Mouse (Mus musculus) right cerebral cortex, postnatal 14 days (tissue): ENCODE data around the gene Ankrd33.

ENCODE experiments used
- DNase-seq: peaks from one replicate; pipeline ENCODE4 v3.0.0; 2022

Ankrd33 gene

GRCm38 (mm10) chr15:101126876-101127544, 11.5 kb downstream of the Ankrd33 start:
- no peak for DNase-seq

GRCm38 (mm10) chr15:101128181-101129089, 12.9 kb downstream of the Ankrd33 start, which contains the start of gene Acvrl1:
Gene Acvrl1 (plus strand): TSS chr15:101128522.
- no peak for DNase-seq

DNA sequence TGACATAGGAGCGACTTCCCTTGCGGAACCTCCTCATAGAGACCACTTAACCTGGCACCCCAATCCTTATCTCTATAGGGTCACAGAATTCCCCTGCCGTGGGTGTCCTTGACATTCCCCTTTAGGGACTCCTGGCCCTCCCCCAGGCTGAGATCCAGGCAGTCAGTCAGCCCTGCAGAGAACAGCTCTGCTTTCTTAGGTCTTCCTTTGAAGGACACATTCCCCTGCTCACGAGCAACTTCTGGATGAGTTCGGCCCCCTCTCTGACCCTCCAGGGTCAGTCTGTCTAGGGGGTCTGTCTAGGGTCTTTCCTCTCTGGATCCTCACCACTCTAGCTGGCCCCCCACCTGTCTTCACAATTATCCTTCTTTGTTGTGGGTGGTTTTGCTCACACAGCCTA, 13.9 kb downstream of the Ankrd33 start:
- no peak for DNase-seq

DNA sequence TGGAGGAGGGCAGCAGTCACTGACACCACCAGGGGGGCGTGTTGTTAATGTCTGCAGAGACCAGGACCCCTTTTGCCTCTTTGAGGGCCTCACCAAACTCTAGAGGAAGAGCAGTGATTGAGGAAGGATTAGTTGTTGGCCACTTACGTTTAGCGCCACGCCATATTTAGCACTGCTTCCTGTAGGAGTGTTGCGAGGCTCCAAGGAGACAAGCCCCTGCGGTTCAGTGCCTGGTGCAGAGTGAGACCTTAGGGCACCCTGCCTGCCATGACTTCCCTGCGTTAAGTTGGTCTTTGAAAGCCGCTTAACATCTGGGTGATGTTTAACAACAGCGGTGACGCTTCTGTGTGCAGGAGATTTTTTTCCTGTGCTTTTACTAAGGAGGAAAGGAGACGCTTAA, 15.9 kb downstream of the Ankrd33 start:
- no peak for DNase-seq

- no peak for DNase-seq
These were observed 16.5 kb downstream of the Ankrd33 start for GRCm38 (mm10) chr15:101132041-101132440.

DNA sequence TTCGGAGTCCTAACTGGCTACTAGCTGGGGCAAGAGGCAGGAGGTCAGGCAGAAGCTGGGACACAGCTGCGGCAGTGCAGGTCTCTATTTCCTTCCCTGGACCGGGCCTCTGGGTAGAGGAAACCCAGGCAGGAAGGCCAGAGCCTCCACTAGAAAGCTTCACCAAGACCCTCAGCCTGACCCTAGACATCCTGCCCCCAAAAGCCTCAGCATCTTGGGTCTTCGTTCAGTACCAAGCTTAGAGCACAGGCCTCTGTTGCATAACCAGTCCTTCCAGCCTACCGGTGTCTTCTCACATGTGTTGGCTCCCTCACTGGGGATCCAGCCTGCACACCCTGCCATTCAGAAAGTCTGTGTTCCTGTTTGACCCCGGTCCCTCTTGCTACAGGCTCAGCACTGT, 17.2 kb downstream of the Ankrd33 start:
- no peak for DNase-seq

- DNase-seq: no peak
These were observed 18.6 kb downstream of the Ankrd33 start for GRCm38 (mm10) chr15:101133993-101134704.

DNA sequence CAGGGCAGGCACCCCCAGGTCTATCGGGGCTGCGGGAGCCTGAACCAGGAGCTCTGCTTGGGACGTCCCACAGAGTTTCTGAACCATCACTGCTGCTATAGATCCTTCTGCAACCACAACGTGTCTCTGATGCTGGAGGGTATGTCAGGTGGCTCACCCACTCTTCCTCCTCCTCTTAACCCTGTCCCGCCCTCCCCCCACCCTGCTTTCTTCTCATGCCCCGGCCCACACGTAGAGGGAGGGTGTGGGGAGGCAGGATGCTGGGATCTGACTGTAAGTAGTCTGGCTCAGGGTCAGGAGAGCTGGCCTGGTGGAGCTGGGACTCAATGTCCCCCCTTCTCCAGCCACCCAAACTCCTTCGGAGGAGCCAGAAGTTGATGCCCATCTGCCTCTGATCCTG, 19.9 kb downstream of the Ankrd33 start:
- no peak for DNase-seq

GRCm38 (mm10) chr15:101137455-101137854, 21.9 kb downstream of the Ankrd33 start:
- no peak for DNase-seq

DNA sequence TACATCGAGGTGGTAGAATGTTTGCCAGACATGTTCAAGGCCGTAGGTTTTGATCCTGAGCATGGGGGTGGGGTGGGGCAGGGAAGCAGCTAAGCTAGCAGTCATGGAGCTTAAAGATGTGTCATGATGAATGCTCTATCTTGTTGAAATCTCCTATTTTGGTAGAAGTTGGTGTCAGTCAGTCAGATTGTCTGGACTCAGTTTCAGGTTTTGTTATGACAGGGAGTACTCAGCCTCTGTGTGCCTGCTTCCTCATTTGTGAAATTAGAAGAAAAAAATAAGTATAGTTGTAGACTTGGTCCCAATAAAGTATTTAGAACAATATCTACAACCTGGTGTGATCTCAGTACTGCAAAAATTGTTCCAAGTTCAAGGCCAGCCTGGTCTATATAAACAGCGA, 23.1 kb downstream of the Ankrd33 start:
- no peak for DNase-seq

DNA sequence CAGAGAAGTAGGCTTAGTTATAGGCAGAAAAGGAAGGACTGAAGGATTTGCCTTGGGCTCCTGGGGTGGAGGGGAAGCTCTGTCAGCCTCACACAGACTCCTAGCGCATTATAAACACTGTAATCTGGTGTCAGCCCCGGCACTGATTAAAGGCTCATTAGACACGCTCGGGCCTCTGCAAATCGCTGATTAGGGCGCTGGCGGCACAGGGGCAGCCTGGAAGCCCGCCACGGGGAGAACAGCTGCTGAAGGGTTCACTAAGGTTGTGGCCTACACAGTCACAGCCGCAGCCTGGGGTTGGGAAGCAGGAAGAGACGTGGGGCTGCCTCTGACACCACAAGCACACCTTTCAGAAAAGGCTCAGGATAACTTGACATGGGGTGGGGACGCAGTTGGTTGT, 24.3 kb downstream of the Ankrd33 start:
- DNase-seq: no peak

GRCm38 (mm10) chr15:101140587-101140986, 25.0 kb downstream of the Ankrd33 start:
- DNase-seq: no peak

DNA sequence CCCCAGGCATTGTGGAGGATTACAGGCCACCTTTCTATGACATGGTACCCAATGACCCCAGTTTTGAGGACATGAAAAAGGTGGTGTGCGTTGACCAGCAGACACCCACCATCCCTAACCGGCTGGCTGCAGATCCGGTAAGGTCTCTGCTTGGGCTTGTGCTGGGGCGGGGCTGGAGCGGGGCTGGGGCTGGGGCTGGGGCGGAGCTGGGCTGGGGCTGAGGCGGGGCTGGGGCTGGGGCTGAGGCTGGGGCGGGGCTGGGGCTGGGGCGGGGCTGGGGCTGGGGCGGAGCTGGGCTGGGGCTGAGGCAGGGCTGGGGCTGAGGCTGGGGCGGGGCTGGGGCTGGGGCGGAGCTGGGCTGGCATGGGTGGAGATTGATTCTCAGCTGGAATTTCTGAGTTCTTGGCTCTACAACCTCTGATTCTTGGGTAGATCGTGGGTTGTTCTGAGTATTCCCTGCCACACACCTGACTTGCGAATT, 25.5 kb downstream of the Ankrd33 start:
- DNase-seq: no peak

GRCm38 (mm10) chr15:101142672-101143071, 27.1 kb downstream of the Ankrd33 start:
- no peak for DNase-seq

DNA sequence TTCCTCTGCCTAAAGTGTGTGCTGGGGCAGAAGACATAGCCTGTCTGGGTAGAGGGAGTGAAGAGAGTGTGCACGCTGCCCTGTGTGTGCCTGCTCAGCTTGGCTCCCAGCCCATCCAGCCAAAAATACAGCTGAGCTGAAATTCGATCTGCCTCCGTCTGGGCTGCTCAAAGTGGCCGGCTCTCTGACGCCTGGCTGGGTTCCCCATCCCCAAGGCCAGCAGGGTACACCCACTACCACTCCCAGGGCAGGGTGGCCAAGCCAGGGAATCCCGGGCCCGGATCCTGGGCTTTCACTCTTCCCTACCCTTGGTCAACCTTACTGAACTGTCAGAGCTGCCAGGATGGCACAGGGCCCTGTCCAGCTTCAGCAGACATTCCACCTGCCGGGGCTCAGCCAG, 27.9 kb downstream of the Ankrd33 start:
- DNase-seq: peak; percentile 60

- DNase-seq: no peak
These were observed 28.6 kb downstream of the Ankrd33 start for GRCm38 (mm10) chr15:101144176-101144575.

- DNase-seq: no peak
These were observed 29.2 kb downstream of the Ankrd33 start for GRCm38 (mm10) chr15:101144779-101145178.

GRCm38 (mm10) chr15:101145424-101146099, 30.0 kb downstream of the Ankrd33 start:
- DNase-seq: peak; percentile 97

DNA sequence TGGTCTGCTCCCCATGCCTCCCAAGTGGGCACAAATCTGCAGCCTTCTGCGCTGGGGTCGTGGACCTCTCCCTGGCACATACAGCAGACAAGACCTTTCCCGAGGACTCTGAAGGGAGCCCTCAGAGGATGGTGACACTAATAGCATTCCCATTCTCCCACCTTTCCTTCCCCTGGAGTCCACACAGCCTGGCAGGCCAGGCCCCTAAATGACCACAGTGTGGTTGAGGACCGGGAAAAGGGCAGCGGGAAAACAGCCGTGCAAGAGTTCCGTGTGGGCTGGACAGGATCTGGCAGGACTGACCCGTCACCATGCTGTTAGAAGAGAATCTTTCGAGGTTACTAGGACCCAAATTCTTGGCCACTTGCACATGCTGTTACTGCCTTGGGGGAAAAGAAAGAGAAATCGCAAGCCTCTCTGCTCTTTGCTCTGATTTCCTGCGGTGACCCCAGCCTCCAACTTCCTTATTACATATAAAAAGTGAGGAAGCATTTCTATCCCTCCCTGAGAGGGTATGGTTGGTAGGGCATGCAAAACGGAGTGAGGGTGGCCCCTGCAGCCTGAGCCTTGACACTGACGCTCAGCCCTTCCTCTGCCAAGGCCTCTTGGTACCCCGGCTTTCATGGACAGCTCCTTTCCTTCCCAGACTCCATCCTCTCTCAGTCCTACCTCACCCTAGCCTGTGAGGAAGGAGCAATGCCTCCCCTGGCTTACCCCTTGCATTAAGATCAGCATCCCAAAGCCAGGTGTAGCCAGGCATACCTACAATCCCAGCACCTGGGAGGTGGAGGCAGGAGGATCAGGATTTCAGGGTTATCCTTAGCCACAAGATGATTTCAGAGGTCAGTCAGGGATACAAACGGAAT, 30.8 kb downstream of the Ankrd33 start:
- no peak for DNase-seq

- no peak for DNase-seq
These were observed 31.8 kb downstream of the Ankrd33 start for GRCm38 (mm10) chr15:101147115-101147909.

DNA sequence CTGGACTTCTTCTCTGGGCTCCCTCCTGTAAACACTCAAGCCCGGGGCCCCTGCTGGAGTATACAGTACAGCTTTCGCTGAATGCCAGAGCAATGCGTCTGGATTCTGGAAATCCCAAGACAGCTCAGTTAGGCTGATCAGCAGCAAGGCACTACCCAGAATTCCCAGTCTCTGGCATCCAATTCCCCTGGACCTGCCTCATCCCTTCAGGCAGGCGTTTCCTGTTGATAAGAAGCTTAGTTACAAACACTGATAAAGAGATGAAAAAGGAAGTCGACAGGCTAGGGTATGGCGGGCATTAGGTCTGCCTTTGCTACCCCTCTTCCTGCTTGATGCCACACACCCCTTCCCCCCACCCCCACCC, 32.3 kb downstream of the Ankrd33 start:
- DNase-seq: no peak
